Mouse (Mus musculus): Measurements from ENCODE around the gene Etv2.

Etv2 gene

GRCm38 (mm10) chr7:30614454-30614853 is 21.2 kb downstream of the Etv2 start:
- intact Hi-C loops (cut with DNase I): no loop called here

GRCm38 (mm10) chr7:30613529-30614112 is 22.0 kb downstream of the Etv2 start:
- intact Hi-C loops (cut with DNase I): loop anchor here (2.0 kb wide), 1 partner anchor 25 kb away; the partner anchor contains the start of gene Kmt2b

DNA sequence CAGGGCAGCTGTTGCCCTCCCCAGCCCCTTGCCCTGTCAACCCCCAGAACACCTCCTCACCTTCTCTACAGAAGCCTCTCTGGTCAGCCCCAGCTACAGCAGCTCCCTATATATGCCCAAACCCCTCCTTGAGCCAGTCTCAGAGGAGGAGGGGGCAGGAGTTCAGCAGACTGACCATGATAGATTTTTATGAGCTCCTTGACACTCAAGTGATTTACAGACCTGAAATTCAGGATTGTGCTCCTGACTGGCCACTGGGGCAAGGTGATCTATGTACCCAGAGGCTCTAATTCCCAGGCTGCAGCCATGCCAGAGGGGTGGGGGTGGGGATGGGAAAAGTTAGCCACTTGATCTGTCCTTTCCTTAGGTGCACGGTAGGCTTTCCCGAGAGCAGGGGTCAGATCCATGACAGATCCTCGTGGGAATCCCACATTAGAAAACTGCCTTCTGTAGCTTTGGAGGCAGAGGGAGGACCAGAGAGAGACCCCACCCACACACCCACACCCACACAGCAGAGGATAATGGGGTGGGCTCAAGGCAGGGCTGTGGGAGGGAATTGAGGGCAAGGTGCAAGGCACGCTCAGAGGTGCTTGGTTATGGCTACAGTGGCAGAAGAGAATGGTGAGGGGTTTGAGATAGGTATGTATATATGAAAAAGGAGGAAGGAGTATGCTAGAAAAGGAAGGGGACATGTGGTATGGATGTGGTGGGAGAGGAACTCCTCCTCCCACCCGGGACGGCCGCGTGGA is 22.8 kb downstream of the Etv2 start, which contains the start of gene Upk1a:
Gene Upk1a (minus strand): TSS at position 194 of the 749 bp plus-strand sequence.
- intact Hi-C loops (cut with DNase I): loop anchor here (2.0 kb wide), 1 partner anchor 24 kb away; the partner anchor contains the start of gene Kmt2b

GRCm38 (mm10) chr7:30610043-30610442 is 25.6 kb downstream of the Etv2 start:
- intact Hi-C loops (cut with DNase I): no loop called here

GRCm38 (mm10) chr7:30608476-30608875 is 27.2 kb downstream of the Etv2 start:
- intact Hi-C loops (cut with DNase I): no loop called here

DNA sequence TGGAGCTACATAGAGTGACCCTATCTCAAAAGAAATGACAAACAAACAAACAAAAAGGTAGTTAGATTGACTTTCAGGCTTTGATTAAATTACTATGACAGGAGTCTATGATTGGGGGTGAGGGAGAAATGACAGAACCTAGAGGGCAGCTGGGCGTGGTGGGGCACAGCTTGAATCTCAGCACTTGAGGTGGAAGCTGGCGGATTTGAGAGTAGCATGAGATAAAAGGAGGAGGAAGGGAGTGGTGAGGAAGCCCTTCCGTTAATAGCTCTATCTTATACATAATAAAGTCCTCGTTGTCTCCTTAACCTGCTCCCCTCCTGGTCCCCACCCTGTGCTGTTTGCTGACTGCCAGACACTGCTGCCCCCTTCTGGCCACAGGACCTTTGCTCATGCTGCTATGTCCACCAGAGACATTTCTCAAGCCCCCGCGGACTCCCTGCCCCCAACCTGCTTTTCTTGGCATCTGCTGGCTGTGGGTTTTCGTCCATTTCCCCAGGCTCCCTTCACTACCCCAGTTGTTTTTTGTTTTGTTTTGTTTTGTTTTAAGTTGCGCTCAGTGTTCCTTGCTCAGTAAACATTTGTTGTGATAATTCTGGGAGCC is 27.8 kb downstream of the Etv2 start:
- intact Hi-C loops (cut with DNase I): no loop called here

DNA sequence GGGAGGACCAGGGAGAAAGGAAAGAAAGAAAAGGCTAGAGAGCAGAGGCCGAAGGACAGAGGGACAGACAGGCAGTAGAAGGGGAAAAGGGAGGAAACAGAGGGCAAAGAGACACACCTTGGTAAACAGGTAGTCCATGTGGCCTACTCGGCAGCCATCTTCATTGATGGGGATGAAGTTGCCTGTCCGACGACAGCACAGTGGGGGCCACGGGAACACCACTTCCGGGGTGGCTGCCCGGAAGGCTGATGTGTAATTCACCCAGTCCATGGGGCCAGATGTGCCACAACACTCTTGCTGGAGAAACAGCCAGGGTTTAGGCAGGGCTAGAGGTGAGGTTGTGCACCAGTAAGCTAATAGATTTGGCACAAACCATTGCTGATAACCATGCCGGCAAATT is 30.7 kb downstream of the Etv2 start:
- intact Hi-C loops (cut with DNase I): no loop called here

DNA sequence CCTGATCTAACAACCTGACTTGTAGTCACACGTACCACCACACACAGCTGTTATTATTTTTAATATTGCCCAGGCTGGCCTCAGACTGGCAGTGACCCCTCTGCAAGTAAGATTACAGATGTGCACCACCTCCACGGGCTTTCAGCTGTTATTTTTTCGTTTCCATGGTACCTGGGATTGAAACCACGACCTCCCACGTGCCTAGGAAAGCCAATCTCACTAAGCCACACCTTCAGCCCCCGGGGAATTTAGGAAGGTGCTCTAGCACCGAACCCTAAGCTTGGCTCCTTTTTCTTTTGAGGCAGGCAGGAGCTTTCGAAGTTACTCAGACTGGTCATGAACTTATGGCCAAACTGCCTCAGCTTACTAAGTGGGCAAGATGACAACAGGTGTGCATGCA is 31.2 kb downstream of the Etv2 start:
- intact Hi-C loops (cut with DNase I): no loop called here

DNA sequence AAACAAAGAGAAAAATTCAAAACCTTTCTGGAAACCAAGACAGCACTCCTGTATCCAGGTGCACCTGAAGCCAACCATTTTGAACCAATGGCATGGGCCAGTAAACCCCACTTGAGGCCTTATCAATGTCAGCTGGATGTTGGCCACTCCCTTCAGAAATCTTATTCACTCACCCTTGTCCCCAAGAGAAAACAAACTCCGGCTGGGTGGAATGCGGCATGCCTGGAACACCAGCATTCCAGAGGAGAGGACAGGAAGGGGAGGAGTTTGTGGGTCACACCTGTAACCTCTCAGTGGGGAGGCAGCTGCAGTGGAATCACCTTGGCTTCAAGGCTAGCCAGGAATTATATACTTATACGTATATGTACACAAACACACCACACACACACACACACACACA is 33.1 kb downstream of the Etv2 start:
- intact Hi-C loops (cut with DNase I): no loop called here

GRCm38 (mm10) chr7:30600651-30601050 is 35.0 kb downstream of the Etv2 start:
- intact Hi-C loops (cut with DNase I): no loop called here

DNA sequence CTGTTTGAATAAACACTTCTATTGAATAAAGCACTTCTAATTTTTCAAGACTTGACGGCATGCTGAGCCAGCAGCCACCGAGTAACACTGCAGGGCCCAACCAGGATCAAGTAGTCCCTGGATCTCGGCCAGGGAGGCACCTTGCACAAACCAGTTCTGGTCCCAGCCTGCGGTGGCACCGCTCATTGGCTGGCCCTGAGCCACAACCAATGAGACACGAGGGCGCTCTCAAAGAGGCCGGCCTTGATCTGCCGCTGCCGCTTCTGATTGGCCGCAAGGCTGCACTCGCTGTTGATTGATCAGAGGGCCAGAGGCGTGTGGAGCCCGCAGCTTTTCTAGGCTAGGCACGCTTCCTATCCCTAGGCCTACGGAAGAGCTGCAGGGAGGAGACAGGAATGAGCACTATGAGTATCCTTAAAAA is 35.7 kb downstream of the Etv2 start:
- intact Hi-C loops (cut with DNase I): no loop called here

- intact Hi-C loops (cut with DNase I): no loop called here
These were observed 36.9 kb downstream of the Etv2 start, which contains the start of gene Zbtb32 for GRCm38 (mm10) chr7:30598786-30599185. Zbtb32 (minus strand) TSS chr7:30598909.

GRCm38 (mm10) chr7:30596811-30597210 is 38.8 kb downstream of the Etv2 start:
- intact Hi-C loops (cut with DNase I): no loop called here

- intact Hi-C loops (cut with DNase I): no loop called here
These were observed 39.6 kb downstream of the Etv2 start for GRCm38 (mm10) chr7:30596093-30596492.

- intact Hi-C loops (cut with DNase I): no loop called here
These were observed 41.1 kb downstream of the Etv2 start for GRCm38 (mm10) chr7:30594510-30595024.

DNA sequence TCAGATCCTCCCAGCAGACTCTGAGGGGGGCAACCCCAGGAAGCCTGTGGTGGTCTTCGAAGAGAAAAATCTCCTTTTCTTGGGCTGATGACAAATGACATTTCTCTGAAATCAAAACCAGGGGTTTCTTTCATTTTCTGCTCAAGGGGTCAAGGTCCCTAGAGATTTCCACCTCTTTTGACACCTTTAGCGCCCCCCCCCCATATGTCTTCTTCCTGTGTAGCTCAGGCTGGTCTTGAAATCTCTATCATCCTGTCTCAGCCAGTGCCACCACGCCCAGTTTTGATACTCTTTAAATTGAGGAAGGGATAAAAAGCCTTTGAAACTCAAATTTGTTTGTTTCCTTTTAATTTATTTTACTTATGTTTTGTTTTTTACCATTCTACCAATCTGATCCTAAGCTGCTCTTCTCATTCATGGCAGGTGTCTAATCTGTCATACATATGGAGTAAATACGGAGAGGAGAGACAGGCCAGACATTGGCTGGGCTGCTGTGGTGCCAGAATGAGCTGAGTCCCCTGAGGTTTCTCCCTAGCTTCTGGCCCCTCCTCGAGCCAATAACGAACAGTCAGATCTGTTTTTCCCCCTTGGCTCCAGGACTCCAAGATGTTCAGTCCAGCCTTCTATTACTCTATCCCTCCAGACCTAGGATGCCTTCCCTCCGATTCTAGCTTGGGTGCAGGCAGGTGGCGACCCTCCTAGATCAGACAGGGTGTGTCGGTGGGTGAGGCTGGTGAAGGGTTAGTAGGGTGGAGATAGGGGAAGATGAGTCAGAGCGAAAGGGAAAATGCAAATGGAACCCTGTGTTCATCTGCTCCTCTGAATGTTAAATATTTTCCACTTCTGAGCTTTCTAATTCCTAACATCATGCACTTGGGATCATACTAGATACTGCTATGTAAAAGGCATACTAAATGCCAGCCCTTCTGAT is 41.8 kb downstream of the Etv2 start:
- intact Hi-C loops (cut with DNase I): no loop called here

- intact Hi-C loops (cut with DNase I): no loop called here
These were observed 42.8 kb downstream of the Etv2 start for GRCm38 (mm10) chr7:30592772-30593423.

GRCm38 (mm10) chr7:30591605-30591951 is 44.1 kb downstream of the Etv2 start:
- intact Hi-C loops (cut with DNase I): no loop called here

DNA sequence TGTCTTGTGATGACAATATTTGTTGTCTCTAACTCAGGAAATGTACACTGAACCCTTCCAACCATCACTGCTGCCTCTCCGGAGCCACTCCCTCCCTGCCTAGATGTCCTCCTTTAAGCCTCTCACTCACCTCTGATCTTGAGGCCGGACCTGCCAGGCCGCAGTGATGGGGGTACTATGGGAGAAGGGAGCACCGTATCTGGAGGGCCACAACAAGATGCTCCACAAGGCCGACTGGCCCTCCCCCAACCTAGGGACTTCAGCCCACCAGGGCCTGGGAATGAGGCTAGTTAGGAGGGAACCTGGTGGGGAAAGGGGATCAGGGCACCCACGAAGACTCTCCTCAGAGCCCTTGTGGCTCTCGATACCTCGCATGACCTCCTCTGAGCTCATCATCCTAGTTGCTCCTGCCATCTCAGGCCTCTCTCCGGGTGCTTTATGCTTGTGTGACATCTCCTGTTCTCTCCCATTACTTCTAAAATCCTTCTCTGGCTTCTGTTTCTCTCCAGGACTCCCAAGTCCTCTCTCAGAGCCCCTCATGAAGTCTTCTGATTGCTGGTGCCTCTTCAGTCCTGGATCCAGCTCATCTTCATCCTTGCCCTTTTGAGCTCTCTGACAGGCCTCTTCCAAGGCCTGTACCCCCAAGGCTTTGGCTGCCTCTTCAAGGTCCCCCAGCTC is 44.6 kb downstream of the Etv2 start:
- intact Hi-C loops (cut with DNase I): no loop called here
